Mouse (Mus musculus) forebrain, embryonic 10.5 days (tissue): Measurements from ENCODE around the gene Asic2. TPM values are rescaled to one million over a fixed set of nuclear protein-coding genes. Genes with fewer than 3 reads are reported as not detected.

Source experiments
- DNase-seq: peaks from one replicate; pipeline ENCODE4 v3.0.0-alpha.2; 2017; ENCODE audit warnings: low spot score; ENCODE audit errors: extremely low spot score
- H3K27ac ChIP-seq: fragments of 300-500 bp; sonication (generic); 2 replicates; pipeline ENCODE4 v1.5.1; 2016; ENCODE audit warnings: mild to moderate bottlenecking
- H3K27me3 ChIP-seq: fragments of 300-500 bp; sonication (generic); 2 replicates; pipeline ENCODE4 v1.6.1; 2016; ENCODE audit warnings: mild to moderate bottlenecking; ENCODE audit not compliant: poor library complexity, severe bottlenecking
- H3K36me3 ChIP-seq: fragments of 300-500 bp; sonication (generic); replicated peaks from 2 replicates; pipeline ENCODE4 v1.6.1; 2016; ENCODE audit warnings: mild to moderate bottlenecking, moderate library complexity
- H3K4me1 ChIP-seq: fragments of 300-500 bp; sonication (generic); 2 replicates; pipeline ENCODE4 v1.6.1; 2016
- H3K4me3 ChIP-seq: fragments of 300-500 bp; sonication (generic); 2 replicates; pipeline ENCODE4 v1.5.1; 2016; ENCODE audit warnings: mild to moderate bottlenecking, moderate library complexity
- H3K9me3 ChIP-seq: fragments of 300-500 bp; sonication (generic); 2 replicates; pipeline ENCODE4 v1.6.1; 2016; ENCODE audit warnings: mild to moderate bottlenecking, moderate library complexity
- WGBS: fragments of 180-500 bp; shearing (Covaris S2); methylation state at CpG from one replicate; pipeline ENCODE4 v1.1.7; 2016; 5-methylcytosine and 5-hydroxymethylcytosine counted together
- polyA plus RNA-seq: library from polyadenylated mRNA; unstranded; fragments of >200 nt; fragmentation: Nextera tagmentation; extraction: Ambion mirVana; gene quantifications from 2 replicates; pipeline ENCODE4 v1.2.1, GENCODE M21; 2016

The Asic2 gene
- polyA plus RNA-seq, 1 experiment from 2014 or later: 0.51 TPM

- no peaks in the 10 kb centered on the region for H3K9me3 ChIP-seq
- 73% methylated on average over 10 of the region's 10 CpGs for WGBS
- no peak overlapping the region for H3K27ac ChIP-seq
- no peak overlapping the region for H3K4me3 ChIP-seq
- no peaks in the 10 kb centered on the region for H3K27me3 ChIP-seq
- H3K36me3 ChIP-seq: no peaks in the 10 kb centered on the region
- no peak for DNase-seq
- H3K4me1 ChIP-seq: peaks cover 38% of the 10 kb centered on the region
Measured at GRCm38 (mm10) chr11:81865661-81866382, 102.4 kb downstream of the Asic2 start.

GRCm38 (mm10) chr11:81860250-81860972, 107.8 kb downstream of the Asic2 start, which contains the start of gene 5530401A14Rik:
TSS of gene 5530401A14Rik (plus strand) at chr11:81860673.
- Histone ChIP-seq H3K36me3 (no peaks in the 10 kb centered on the region), H3K9me3 (no peaks in the 10 kb centered on the region), H3K4me3 (no peak within 1 kb of the TSS), H3K4me1 (peaks cover 42% of the 10 kb centered on the region), H3K27me3 (no peaks in the 10 kb centered on the region), H3K27ac (peak within 1 kb of the TSS; percentile 68)
- WGBS: 27% methylated on average over 4 of the region's 4 CpGs
- DNase-seq: peak; percentile 42

- DNase-seq: no peak
- Histone ChIP-seq H3K27me3 (no peaks in the 10 kb centered on the region), H3K36me3 (no peaks in the 10 kb centered on the region), H3K4me1 (peaks cover 8% of the 10 kb centered on the region), H3K4me3 (no peak overlapping the region), H3K27ac (no peak overlapping the region), H3K9me3 (no peaks in the 10 kb centered on the region)
- 68% methylated on average over 1 of the region's 1 CpGs for WGBS
Measured at GRCm38 (mm10) chr11:81847773-81848490, 120.3 kb downstream of the Asic2 start.

DNA sequence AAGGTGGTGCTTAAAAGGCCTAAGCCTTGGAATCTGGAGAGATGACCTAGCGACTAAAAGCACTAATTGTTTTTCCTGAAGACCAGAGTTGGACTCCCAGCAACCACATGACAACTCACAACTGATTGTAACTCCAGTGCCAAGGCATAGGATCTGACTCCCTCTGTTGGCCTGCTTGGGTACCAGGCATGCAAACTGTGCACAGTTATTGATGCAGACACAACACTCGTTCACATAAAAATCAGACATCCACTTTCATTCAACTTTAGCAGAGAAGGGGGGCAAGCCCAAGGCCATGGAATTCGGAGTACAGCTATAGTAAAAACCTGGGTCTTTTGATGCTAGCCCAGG, 122.6 kb downstream of the Asic2 start:
- H3K4me1 ChIP-seq: peaks cover 4% of the 10 kb centered on the region
- H3K4me3 ChIP-seq: no peak overlapping the region
- H3K9me3 ChIP-seq: no peaks in the 10 kb centered on the region
- DNase-seq: no peak
- no peaks in the 10 kb centered on the region for H3K36me3 ChIP-seq
- H3K27ac ChIP-seq: no peak overlapping the region
- WGBS: 79% methylated on average over 3 of the region's 3 CpGs
- no peaks in the 10 kb centered on the region for H3K27me3 ChIP-seq

DNA sequence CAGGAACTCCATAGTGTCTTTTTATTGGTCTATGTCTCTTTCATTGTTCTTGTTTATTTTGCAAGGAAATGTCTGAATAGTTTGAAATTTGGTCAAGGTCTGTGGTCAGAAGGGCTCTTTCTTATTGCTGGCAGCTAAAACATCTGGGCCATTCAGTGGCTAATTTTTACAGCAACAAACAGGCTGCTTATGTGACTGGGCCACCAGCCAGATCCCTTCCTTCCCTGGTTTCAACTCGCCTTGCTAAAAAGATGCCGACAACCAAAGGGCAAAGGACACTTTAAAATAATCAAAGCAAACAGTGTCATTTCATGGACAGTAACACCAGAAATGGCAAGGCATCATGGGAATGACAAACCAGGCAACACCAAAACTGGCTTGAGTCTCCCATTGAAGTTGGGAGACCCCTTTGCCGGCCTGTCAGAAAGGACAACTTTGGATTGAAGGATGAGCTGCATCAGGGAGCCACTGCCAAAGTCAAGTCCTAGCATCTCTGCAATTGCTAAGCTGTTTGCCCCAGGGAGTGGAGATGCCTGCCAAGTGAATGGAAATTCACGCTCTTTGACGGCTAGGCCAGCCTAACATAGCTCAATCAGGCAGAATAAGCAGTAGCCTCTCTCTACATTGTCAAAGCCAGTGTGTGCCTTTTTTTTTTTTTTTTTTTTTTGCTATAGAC, 123.1 kb downstream of the Asic2 start:
- H3K36me3 ChIP-seq: no peaks in the 10 kb centered on the region
- H3K4me1 ChIP-seq: no peaks in the 10 kb centered on the region
- no peaks in the 10 kb centered on the region for H3K9me3 ChIP-seq
- no peak for DNase-seq
- WGBS: 79% methylated on average over 5 of the region's 5 CpGs
- H3K4me3 ChIP-seq: no peak overlapping the region
- no peak overlapping the region for H3K27ac ChIP-seq
- no peaks in the 10 kb centered on the region for H3K27me3 ChIP-seq

GRCm38 (mm10) chr11:81841001-81841400, 127.3 kb downstream of the Asic2 start:
- no peaks in the 10 kb centered on the region for H3K36me3 ChIP-seq
- no peaks in the 10 kb centered on the region for H3K27me3 ChIP-seq
- no peak for DNase-seq
- H3K9me3 ChIP-seq: no peaks in the 10 kb centered on the region
- no peak overlapping the region for H3K27ac ChIP-seq
- peaks cover 6% of the 10 kb centered on the region; the same call in 1 of the 2 replicates for H3K4me1 ChIP-seq
- 79% methylated on average over 2 of the region's 2 CpGs for WGBS
- H3K4me3 ChIP-seq: no peak overlapping the region

GRCm38 (mm10) chr11:81838426-81838825, 129.8 kb downstream of the Asic2 start:
- no peaks in the 10 kb centered on the region for H3K36me3 ChIP-seq

GRCm38 (mm10) chr11:81832381-81832780, 135.9 kb downstream of the Asic2 start:
- DNase-seq: no peak
- WGBS: 69% methylated on average over 1 of the region's 1 CpGs
- Histone ChIP-seq H3K9me3 (no peaks in the 10 kb centered on the region), H3K4me3 (no peak overlapping the region), H3K36me3 (no peaks in the 10 kb centered on the region), H3K27me3 (no peaks in the 10 kb centered on the region), H3K4me1 (0 out of 2 replicates have a peak, but pooled peaks cover 5% of the 10 kb centered on the region), H3K27ac (no peak overlapping the region)

More at GRCm38 (mm10) chr11:81838426-81838825, 129.8 kb downstream of the Asic2 start:
- no peaks in the 10 kb centered on the region for H3K9me3 ChIP-seq
- H3K27ac ChIP-seq: no peak overlapping the region
- H3K4me1 ChIP-seq: peaks cover 6% of the 10 kb centered on the region; the same call in 1 of the 2 replicates
- no peak overlapping the region for H3K4me3 ChIP-seq
- no peaks in the 10 kb centered on the region for H3K27me3 ChIP-seq
- WGBS: 50% methylated on average over 4 of the region's 4 CpGs
- no peak for DNase-seq

DNA sequence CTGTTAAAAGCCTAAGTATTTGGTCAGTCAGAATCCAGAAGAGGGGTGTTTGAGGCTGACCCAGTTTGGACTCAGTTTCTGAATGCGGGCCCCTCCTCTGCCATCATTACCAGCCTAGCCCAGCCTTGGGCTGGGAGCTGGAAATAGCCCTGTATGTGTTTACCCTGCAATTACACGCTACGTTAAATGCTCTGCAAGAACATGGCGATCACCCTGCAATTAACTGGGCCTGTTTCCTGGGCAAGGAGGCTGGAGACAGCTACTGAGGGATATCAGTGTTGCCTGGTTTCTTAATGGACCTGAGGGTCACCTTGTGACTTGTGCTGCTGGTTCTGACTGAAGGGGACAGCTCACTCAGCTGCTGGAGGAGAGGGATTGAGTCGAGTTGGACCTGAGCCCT, 151.7 kb downstream of the Asic2 start:
- DNase-seq: no peak
- H3K27me3 ChIP-seq: no peaks in the 10 kb centered on the region
- no peak overlapping the region for H3K4me3 ChIP-seq
- no peaks in the 10 kb centered on the region for H3K36me3 ChIP-seq
- H3K27ac ChIP-seq: no peak overlapping the region
- no peaks in the 10 kb centered on the region for H3K9me3 ChIP-seq
- no peaks in the 10 kb centered on the region for H3K4me1 ChIP-seq
- WGBS: 56% methylated on average over 5 of the region's 5 CpGs

DNA sequence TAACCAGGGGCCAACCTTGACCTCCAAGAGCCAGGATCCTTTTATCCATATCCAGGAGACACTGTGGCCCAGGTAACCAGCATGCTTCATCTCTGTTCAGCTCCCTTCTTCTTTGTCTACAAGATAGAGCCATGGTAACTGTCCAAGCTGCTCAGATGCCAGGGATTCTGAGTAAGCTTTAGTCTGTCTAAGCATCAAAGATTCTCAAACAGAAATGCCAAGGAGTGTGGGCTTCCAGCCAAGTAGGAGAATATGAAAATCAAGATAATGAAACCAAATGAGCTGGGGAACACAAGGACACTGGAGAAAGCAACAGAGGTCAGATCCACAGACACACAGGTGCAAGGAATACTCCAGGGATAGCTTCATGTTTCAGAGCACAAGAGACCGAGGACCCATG, 153.4 kb downstream of the Asic2 start:
- no peak for DNase-seq
- WGBS: 85% methylated on average over 1 of the region's 1 CpGs
- H3K27me3 ChIP-seq: no peaks in the 10 kb centered on the region
- no peaks in the 10 kb centered on the region for H3K4me1 ChIP-seq
- H3K9me3 ChIP-seq: no peaks in the 10 kb centered on the region
- no peak overlapping the region for H3K27ac ChIP-seq
- H3K4me3 ChIP-seq: no peak overlapping the region
- H3K36me3 ChIP-seq: no peaks in the 10 kb centered on the region

GRCm38 (mm10) chr11:81806905-81807659, 161.2 kb downstream of the Asic2 start:
- H3K36me3 ChIP-seq: no peaks in the 10 kb centered on the region
- 87% methylated on average over 11 of the region's 11 CpGs for WGBS
- H3K4me3 ChIP-seq: no peak overlapping the region
- H3K27me3 ChIP-seq: no peaks in the 10 kb centered on the region
- H3K4me1 ChIP-seq: peaks cover 7% of the 10 kb centered on the region
- no peaks in the 10 kb centered on the region for H3K9me3 ChIP-seq
- no peak overlapping the region for H3K27ac ChIP-seq
- DNase-seq: no peak

- H3K27ac ChIP-seq: no peak overlapping the region
- H3K36me3 ChIP-seq: no peaks in the 10 kb centered on the region
- no peak overlapping the region for H3K4me3 ChIP-seq
- H3K4me1 ChIP-seq: peaks cover 7% of the 10 kb centered on the region
- H3K27me3 ChIP-seq: no peaks in the 10 kb centered on the region
- DNase-seq: no peak
- 14% methylated on average over 2 of the region's 2 CpGs for WGBS
- no peaks in the 10 kb centered on the region for H3K9me3 ChIP-seq
Measured at GRCm38 (mm10) chr11:81803544-81803943, 164.7 kb downstream of the Asic2 start.
